Mouse (Mus musculus): ENCODE measurements around the gene Lrfn5.

DNA sequence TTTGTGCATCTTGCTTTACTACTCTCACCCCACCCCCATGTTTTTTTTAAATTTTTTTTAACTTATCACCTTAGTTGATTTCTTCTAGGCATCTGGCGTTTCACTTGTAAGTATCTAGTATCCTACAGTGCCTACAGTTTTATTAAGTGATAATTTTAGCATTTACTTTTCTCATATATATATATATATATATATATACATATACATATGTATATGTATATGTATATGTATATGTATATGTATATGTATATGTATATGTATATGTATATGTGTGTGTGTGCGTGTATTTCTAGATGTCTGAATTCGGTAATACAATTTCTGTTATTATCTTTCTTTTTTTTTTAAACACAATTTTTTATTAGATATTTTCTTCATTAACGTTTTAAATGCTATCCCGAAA is 300.7 kb downstream of the Lrfn5 start:
- no peak for TF ChIP-seq CTCF (IDR thresholded peaks at IDR 0.05; ENCODE audit: low read depth, low read length)
- no peak for TF ChIP-seq POLR2A (IDR thresholded peaks at IDR 0.05; ENCODE audit: insufficient read depth, low read length)
- TF ChIP-seq EP300 (IDR thresholded peaks at IDR 0.05; ENCODE audit: insufficient read depth, low read depth, low read length) = no peak

Measured in ES-Bruce4 (cell line).